Mouse (Mus musculus) stomach, postnatal 0 days (tissue): ENCODE measurements at regions not wholly inside any gene's neighbourhood (a gene's known extent, or its start where the extent isn't known, plus 50 kb on each side); places are given as distances from the start of the nearest gene placed in this dataset.

Source experiments
- ATAC-seq: fragments of 200-750 bp; cut with Nextera tagmentation; 2 replicates; pipeline ENCODE4 v1.8.0; 2017; ENCODE audit not compliant: low FRiP score, low TSS enrichment
- DNase-seq: peaks from one replicate; pipeline ENCODE4 v3.0.0-alpha.2; 2016; ENCODE audit warnings: low spot score
- H3K27ac ChIP-seq: fragments of 300-500 bp; sonication (generic); replicated peaks from 2 replicates; pipeline ENCODE4 v1.5.1; 2014; ENCODE audit warnings: mild to moderate bottlenecking, control low read depth
- H3K27me3 ChIP-seq: fragments of 300-500 bp; sonication (generic); 2 replicates; pipeline ENCODE4 v1.6.1; 2014; ENCODE audit warnings: low read length; ENCODE audit not compliant: control insufficient read depth, insufficient read depth
- H3K36me3 ChIP-seq: fragments of 300-500 bp; sonication (generic); 2 replicates; pipeline ENCODE4 v1.6.1; 2014; ENCODE audit warnings: low read length, mixed read lengths; ENCODE audit not compliant: control insufficient read depth, insufficient read depth
- H3K4me1 ChIP-seq: fragments of 300-500 bp; sonication (generic); replicated peaks from 2 replicates; pipeline ENCODE4 v1.6.1; 2014; ENCODE audit warnings: antibody characterized with exemption; ENCODE audit not compliant: control insufficient read depth, insufficient read depth
- H3K4me2 ChIP-seq: fragments of 300-500 bp; sonication (generic); replicated peaks from 2 replicates; pipeline ENCODE4 v1.6.1; 2014; ENCODE audit warnings: low read depth, mild to moderate bottlenecking, control low read depth, moderate library complexity
- H3K4me3 ChIP-seq: fragments of 300-500 bp; sonication (generic); 2 replicates; pipeline ENCODE4 v1.5.1; 2014; ENCODE audit warnings: low read depth, low read length, control low read depth
- H3K9ac ChIP-seq: fragments of 300-500 bp; sonication (generic); 2 replicates; pipeline ENCODE4 v1.6.1; 2014; ENCODE audit warnings: mild to moderate bottlenecking, low read length, control low read depth, mixed read lengths
- H3K9me3 ChIP-seq: fragments of 300-500 bp; sonication (generic); 2 replicates; pipeline ENCODE4 v1.6.1; 2016; ENCODE audit warnings: low read length; ENCODE audit not compliant: control insufficient read depth
- CTCF ChIP-seq: IDR thresholded peaks from 2 replicates; pipeline ENCODE4 v1.5.1; 2016; ENCODE audit warnings: antibody characterized with exemption, low read depth, mild to moderate bottlenecking, moderate library complexity
- EP300 ChIP-seq: optimal IDR thresholded peaks from 2 replicates; pipeline ENCODE3; 2016; ENCODE audit warnings: antibody characterized with exemption
- WGBS: fragments of 180-500 bp; shearing (Covaris S2); extraction: QIAGEN DNeasy Blood & Tissue Kit; methylation state at CpG from one replicate; pipeline ENCODE4 v1.1.7; 2014; 5-methylcytosine and 5-hydroxymethylcytosine counted together

- DNase-seq = no peak
- Histone ChIP-seq H3K36me3 (no peaks in the 10 kb centered on the region), H3K27me3 (no peaks in the 10 kb centered on the region), H3K27ac (0 out of 2 replicates have a peak overlapping the region, but pooled peaks have one; percentile 9), H3K4me2 (no peak overlapping the region), H3K9me3 (no peaks in the 10 kb centered on the region), H3K9ac (no peak overlapping the region), H3K4me3 (no peak overlapping the region), H3K4me1 (no peaks in the 10 kb centered on the region)
- TF ChIP-seq EP300 (no peak), CTCF (no peak)
- no peak for ATAC-seq
- WGBS = 39% methylated on average over 7 of the region's 7 CpGs
These were observed 137.2 kb downstream of the Dact1 start for GRCm38 (mm10) chr12:71446892-71447268.

DNA sequence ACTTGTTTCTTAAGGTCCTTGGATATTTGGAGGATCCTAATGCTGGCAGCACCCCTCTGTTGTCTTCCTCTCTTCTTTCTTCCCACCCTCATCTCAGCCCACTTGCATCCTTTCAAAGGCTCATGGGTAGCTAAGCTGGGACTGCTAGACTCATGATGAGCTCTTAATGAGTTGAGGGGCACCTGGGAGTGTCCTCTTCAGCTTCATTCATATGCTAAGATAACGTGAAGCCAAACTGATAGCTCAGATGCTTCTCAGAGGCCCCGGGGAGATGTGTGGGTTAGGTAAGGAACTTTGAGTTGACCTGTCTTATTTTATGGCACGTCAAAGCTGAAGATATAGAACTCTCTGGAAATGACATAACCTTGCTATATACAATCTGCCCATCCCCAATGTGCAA lies 139.3 kb downstream of the Dact1 start:
- 70% methylated on average over 3 of the region's 3 CpGs for WGBS
- no peaks in the 10 kb centered on the region for H3K9me3 ChIP-seq
- no peak for ATAC-seq
- H3K36me3 ChIP-seq = no peaks in the 10 kb centered on the region
- no peak overlapping the region for H3K4me3 ChIP-seq
- H3K4me1 ChIP-seq = no peaks in the 10 kb centered on the region
- no peak overlapping the region for H3K9ac ChIP-seq
- DNase-seq = no peak
- H3K27ac ChIP-seq = no peak overlapping the region
- no peaks in the 10 kb centered on the region for H3K27me3 ChIP-seq
- TF ChIP-seq CTCF = no peak
- TF ChIP-seq EP300 = no peak
- no peak overlapping the region for H3K4me2 ChIP-seq

- no peak for DNase-seq
- H3K4me2 ChIP-seq = no peak overlapping the region
- 51% methylated on average over 4 of the region's 4 CpGs for WGBS
- no peak for ATAC-seq
- no peaks in the 10 kb centered on the region for H3K4me1 ChIP-seq
- no peak overlapping the region for H3K4me3 ChIP-seq
- no peak overlapping the region for H3K9ac ChIP-seq
- H3K36me3 ChIP-seq = no peaks in the 10 kb centered on the region
- no peak for TF ChIP-seq EP300
- no peak for TF ChIP-seq CTCF
- no peak overlapping the region for H3K27ac ChIP-seq
- no peaks in the 10 kb centered on the region for H3K9me3 ChIP-seq
- no peaks in the 10 kb centered on the region for H3K27me3 ChIP-seq
These were observed 140.4 kb downstream of the Dact1 start for GRCm38 (mm10) chr12:71450128-71450527.

DNA sequence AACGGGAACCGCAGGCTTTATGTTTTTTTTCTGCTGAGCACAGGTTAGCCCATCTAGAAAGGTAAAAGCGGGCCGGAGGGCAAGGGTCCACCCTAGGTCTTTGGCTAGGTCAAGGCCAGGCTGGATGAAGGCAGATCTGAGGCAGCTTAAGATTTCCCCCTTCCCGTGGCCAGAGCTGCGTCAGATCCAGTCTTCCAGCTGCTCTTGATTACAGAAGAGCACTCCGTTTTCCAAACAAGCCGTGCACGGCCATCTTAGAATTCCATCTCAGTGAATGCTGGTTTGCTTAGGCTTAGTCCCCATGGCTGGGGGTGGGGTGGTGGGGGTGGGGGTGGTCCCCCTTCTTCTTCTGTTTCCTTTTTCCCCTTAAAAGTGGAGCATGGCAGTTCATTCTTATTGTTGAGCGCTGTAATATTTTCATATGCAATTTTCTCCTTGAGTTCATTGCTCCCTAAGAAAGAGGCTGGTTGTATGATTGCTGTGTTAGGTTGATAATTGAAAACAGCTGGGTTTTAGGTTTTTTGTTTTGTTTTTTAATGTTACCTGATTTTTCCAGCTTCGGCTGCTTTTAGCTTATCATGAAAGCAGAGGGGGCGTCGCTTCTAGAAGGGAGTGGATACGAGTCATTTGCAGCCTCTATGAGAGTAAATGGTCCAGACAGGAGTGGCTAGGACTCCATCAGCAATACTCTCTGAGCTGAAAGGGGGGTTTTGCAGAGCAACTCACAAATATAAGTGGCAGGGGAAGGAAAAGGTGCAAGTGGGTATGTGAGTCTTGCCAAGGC lies 141.2 kb downstream of the Dact1 start:
- Histone ChIP-seq H3K4me1 (no peaks in the 10 kb centered on the region), H3K27me3 (no peaks in the 10 kb centered on the region), H3K4me3 (no peak overlapping the region), H3K4me2 (no peak overlapping the region), H3K27ac (no peak overlapping the region), H3K36me3 (no peaks in the 10 kb centered on the region), H3K9ac (no peak overlapping the region), H3K9me3 (no peaks in the 10 kb centered on the region)
- DNase-seq = no peak
- 58% methylated on average over 14 of the region's 14 CpGs for WGBS
- TF ChIP-seq EP300 = no peak
- no peak for TF ChIP-seq CTCF
- no peak for ATAC-seq

DNA sequence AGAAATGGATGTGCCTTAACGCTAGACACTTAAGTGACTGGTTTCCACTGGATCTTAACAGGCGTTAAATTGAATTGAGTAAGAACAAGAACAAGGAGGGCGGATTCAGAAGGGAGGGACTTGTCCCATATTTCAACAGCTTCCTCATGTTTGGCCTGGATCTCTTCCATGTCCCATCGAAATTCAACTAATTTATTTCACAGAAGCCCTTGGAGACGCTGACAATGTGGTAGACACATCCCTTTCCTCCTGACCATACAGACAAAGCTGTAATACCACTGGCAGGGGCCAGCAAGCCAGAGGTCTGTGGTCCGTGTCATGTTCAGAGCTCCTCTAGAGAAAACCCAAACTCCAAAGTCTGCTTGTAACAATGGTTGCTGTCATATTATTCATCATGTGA lies 147.2 kb downstream of the Dact1 start:
- Histone ChIP-seq H3K9ac (no peak overlapping the region), H3K4me3 (no peak overlapping the region), H3K36me3 (no peaks in the 10 kb centered on the region), H3K9me3 (no peaks in the 10 kb centered on the region), H3K4me1 (no peaks in the 10 kb centered on the region), H3K4me2 (no peak overlapping the region), H3K27ac (no peak overlapping the region), H3K27me3 (no peaks in the 10 kb centered on the region)
- TF ChIP-seq EP300 (no peak), CTCF (no peak)
- ATAC-seq = no peak
- no peak for DNase-seq
- WGBS = 63% methylated on average over 6 of the region's 6 CpGs

- Histone ChIP-seq H3K27me3 (no peaks in the 10 kb centered on the region), H3K9me3 (no peaks in the 10 kb centered on the region), H3K4me3 (no peak overlapping the region), H3K36me3 (no peaks in the 10 kb centered on the region), H3K4me2 (peak overlapping the region; percentile 28; the same call in 1 of the 2 replicates), H3K27ac (no peak overlapping the region), H3K9ac (no peak overlapping the region), H3K4me1 (no peaks in the 10 kb centered on the region)
- ATAC-seq (0 out of 2 replicates have a peak, but pooled peaks have one; percentile 29), DNase-seq (no peak)
- WGBS = 38% methylated on average over 12 of the region's 12 CpGs
- TF ChIP-seq EP300 (no peak), CTCF (no peak)
These were observed 149.0 kb downstream of the Dact1 start for GRCm38 (mm10) chr12:71458559-71459176.
